Mouse (Mus musculus) E14TG2a.4 (cell line): ENCODE data around the gene Tmem184b.

Source experiments
- CTCF ChIP-seq: conservative IDR thresholded peaks from 2 replicates; pipeline ENCODE4 v1.5.1; 2014; ENCODE audit warnings: low read length
- NANOG ChIP-seq: IDR thresholded peaks from 2 replicates; pipeline ENCODE4 v1.6.1; 2014; ENCODE audit warnings: borderline replicate concordance, low read length, mixed read lengths
- POU5F1 ChIP-seq: IDR thresholded peaks from 2 replicates; pipeline ENCODE4 v1.6.1; 2014; ENCODE audit warnings: low read length, borderline replicate concordance

DNA sequence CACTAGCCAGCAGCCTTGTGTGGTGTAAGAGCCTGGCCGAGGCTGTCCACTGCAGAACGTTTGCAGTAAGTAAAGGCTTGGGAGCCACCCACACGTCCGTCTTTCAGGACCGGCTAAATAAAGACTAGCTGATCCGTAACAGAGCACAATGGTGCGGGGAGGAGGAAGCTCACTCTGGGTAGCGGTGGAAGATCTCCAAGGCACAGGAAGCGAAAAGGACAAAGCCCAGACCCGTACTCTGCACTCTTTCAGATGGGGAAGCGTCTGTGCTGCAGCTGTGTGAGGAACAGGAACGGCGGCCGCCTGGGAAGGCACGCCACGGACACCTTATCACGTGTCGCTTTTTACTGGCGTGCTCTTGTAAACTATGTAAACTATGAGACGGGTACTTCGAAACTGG is 29.5 kb upstream of the Tmem184b start:
- no peak for TF ChIP-seq CTCF
- no peak for TF ChIP-seq NANOG
- TF ChIP-seq POU5F1 = no peak
